Mouse (Mus musculus): ENCODE data around the gene Ffar1. TPM values are rescaled to one million over a fixed set of nuclear protein-coding genes. Genes with fewer than 3 reads are reported as not detected.

Gene Ffar1
- 1.3 TPM for total RNA-seq (2023)

DNA sequence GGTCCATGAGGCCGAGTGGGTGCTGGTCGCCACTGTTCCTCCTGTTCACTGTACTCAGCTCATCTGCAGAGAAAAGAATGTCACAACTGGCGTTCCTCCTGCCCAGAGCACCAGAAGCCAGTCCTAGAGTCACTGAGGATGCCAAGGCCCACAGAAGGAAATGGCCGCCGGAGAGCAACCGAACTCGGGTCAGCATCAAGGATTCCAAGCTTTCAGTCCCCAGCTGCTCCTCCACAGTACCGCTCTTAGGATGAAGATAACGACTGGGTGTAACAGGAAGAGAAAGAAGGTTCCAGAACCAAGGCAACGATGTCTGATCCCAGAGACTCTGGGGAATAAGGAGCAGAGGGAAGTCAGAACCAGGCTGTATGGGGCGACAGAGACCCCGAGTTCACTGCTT is at the start of gene Ffar1:
TSS of gene Ffar1 (minus strand) at position 101 of the 400 bp plus-strand sequence.

DNA sequence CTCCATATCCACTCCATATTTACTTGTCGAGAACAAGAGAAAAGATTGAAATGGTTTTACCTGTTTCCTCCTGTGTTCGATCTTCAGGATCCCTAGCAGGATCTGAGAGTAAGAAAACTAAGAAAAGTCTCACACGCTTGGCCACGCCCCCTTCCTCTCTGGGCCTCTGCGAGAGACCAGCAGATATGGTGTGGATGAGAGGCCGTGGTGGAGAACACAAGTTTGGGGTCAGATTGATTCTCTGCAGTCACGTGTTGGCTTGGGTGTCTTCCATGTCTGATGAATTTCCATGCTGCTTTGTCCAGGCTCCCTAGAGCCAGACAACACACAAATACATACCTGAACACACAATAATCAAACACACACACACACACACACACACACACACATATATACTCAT is 18.8 kb upstream of the Ffar1 start, which contains the start of gene Cd22:
TSS of gene Cd22 (minus strand) at position 167 of the 400 bp plus-strand sequence.

DNA sequence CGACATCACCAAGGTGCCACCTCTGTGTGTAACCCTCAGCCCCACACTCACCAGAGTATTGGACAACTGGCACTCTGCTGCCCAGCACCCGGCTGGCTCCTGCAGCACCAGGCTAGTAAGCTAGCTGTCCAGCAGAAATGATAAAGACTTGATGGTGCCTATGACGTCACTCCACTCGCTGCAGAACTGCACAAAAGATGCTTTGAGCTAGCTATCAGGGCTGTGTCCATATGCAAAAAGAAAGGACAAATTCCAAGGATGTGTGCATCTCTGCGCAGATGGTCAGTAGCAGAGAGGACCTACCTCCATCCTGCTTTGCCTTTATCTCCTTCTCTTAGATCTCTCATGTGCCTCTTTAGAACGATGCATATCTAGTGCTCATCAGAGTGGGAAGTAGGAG is 5.3 kb downstream of the Ffar1 start, which contains the start of gene Ffar3:
TSS of gene Ffar3 (minus strand) at position 101 of the 400 bp plus-strand sequence.

DNA sequence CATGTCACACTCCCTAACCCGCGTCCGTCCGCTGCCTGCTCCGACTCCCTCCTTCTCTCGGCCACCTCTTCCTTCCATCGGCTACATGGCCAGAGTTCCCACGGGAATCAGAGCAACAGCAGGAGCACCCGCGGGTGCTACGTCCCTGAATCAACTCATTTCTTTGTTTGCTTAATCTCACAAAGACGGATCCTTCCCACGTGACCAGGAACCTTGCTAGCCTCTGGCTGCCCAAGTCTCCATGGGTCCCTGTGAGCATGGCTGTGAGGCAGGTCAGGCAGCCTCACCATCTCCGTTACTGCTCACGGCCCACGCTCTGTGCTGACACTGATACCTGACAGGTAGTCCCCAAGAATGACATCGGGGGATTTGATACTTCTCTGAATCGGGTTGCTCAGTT is 37.7 kb downstream of the Ffar1 start, which contains the start of gene Ffar2:
TSS of gene Ffar2 (minus strand) at position 101 of the 400 bp plus-strand sequence.

Other genes starting within 250 kb of the Ffar1 start
- gene Upk1a, start 248.7 kb downstream of the Ffar1 start, total RNA-seq (2023), result 0.49 TPM
- 185 TPM for gene Cox6b1, start 235.4 kb downstream of the Ffar1 start, total RNA-seq (2023)
- gene Etv2, start 225.7 kb downstream of the Ffar1 start, total RNA-seq (2023), result not detected
- gene Rbm42, start 211.2 kb downstream of the Ffar1 start, total RNA-seq (2023), result 91.5 TPM
- gene Haus5, start 196.6 kb downstream of the Ffar1 start, total RNA-seq (2023), result 37.6 TPM
- not detected for gene Pmis2, start 190.0 kb downstream of the Ffar1 start, total RNA-seq (2023)
- gene 2200002J24Rik, start 162.6 kb downstream of the Ffar1 start, total RNA-seq (2023), result not detected
- gene Atp4a, start 149.4 kb downstream of the Ffar1 start, total RNA-seq (2023), result not detected
- gene Tmem147, start 132.0 kb downstream of the Ffar1 start, total RNA-seq (2023), result 47.1 TPM
- gene Gapdhs, start 117.9 kb downstream of the Ffar1 start, total RNA-seq (2023), result not detected
- 6.2 TPM for gene Sbsn, start 110.1 kb downstream of the Ffar1 start, total RNA-seq (2023)
- gene Dmkn, start 97.8 kb downstream of the Ffar1 start, total RNA-seq (2023), result not detected
- not detected for gene Krtdap, start 73.7 kb downstream of the Ffar1 start, total RNA-seq (2023)
- 1.3 TPM for gene Ffar2, start 37.8 kb downstream of the Ffar1 start, total RNA-seq (2023)
- not detected for gene Ffar3, start 5.4 kb downstream of the Ffar1 start, total RNA-seq (2023)
- gene Cd22, start 18.8 kb upstream of the Ffar1 start, total RNA-seq (2023), result 60.4 TPM
- gene Mag, start 53.3 kb upstream of the Ffar1 start, total RNA-seq (2023), result not detected
- gene Hamp2, start 63.1 kb upstream of the Ffar1 start, total RNA-seq (2023), result not detected
- not detected for gene Hamp, start 82.5 kb upstream of the Ffar1 start, total RNA-seq (2023)
- 165 TPM for gene Usf2, start 95.2 kb upstream of the Ffar1 start, total RNA-seq (2023)
- 5.6 TPM for gene Lsr, start 111.9 kb upstream of the Ffar1 start, total RNA-seq (2023)
- gene Fam187b, start 112.2 kb upstream of the Ffar1 start, total RNA-seq (2023), result not detected
- 937 TPM for gene Fxyd5, start 180.9 kb upstream of the Ffar1 start, total RNA-seq (2023)
- gene Fxyd7, start 189.9 kb upstream of the Ffar1 start, total RNA-seq (2023), result 3.8 TPM
- not detected for gene Fxyd1, start 195.6 kb upstream of the Ffar1 start, total RNA-seq (2023)
- gene Lgi4, start 197.8 kb upstream of the Ffar1 start, total RNA-seq (2023), result 0.61 TPM
- gene Fxyd3, start 215.1 kb upstream of the Ffar1 start, total RNA-seq (2023), result not detected

All from CD8-positive naive resting alpha-beta T cell, adult 57 days (primary cell).